Mouse (Mus musculus) frontal cortex, postnatal 36 days (tissue): ENCODE measurements at regions not wholly inside any gene's neighbourhood (a gene's known extent, or its start where the extent isn't known, plus 50 kb on each side); places are given as distances from the start of the nearest gene placed in this dataset.

Source experiments
- DNase-seq, 2 experiments: peaks; one replicate each; pipeline ENCODE4 v3.0.0; 2022; ENCODE audit warnings: low spot score in 2 of 2

GRCm38 (mm10) chr2:99180043-99180442 is 512.9 kb upstream of the Gm10800 start:
- DNase-seq, result no peak

GRCm38 (mm10) chr2:99170521-99170920 is 503.4 kb upstream of the Gm10800 start:
- peak in 1 of 2 experiments; percentile 5 for DNase-seq
